Mouse (Mus musculus): Measurements from ENCODE around the gene Ccdc141. TPM values are rescaled to one million over a fixed set of nuclear protein-coding genes. Genes with fewer than 3 reads are reported as not detected.
A peak's percentile ranks its signal among the peaks of the same experiment; 100 is the strongest.

Ccdc141 gene
- total RNA-seq, 2 experiments from 2014 or later = 16.8 to 18.3 TPM

GRCm38 (mm10) chr2:76983601-76984000, 186.8 kb downstream of the Ccdc141 start:
- intact Hi-C loops (cut with DNase I) = no loop called here
- DNase-seq = no peak

DNA sequence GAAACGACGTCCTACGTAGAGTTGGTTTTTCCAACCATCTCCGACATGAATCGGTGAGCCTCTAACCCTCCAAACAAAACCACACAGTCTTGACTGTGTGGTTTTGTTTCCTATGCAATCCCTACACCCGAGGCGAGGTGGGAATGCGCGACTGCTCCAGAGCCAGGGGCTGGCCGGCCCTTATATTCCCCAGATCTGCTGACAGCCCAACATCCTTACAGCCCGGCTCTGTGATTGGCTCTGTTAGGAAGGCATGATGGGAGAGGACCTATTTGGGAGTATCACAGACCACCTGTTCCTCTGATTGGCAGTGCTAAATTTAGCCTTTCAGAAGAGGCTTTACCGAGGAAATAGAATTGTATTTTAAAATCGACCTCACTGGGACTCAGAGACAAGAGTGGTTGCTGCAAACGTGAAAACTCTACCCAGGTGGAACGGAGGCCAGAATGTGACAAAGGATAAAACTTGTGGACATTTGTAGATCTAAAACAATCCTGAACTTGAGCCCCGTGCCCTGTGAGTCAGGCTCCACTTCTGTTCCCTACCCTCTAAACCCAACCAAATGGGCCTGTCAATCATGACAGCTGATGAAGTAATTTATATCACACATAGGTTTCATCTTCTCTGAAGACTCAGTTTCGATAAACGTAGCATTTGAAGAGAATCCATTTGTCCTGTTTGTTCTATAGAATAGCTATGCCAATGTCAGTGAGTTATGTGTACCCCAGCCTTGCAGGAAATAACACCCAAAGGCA, 187.9 kb downstream of the Ccdc141 start, which contains the start of gene Ttn:
Gene Ttn (minus strand): TSS at position 157 of the 755 bp plus-strand sequence.
- intact Hi-C loops (cut with DNase I) = no loop called here
- DNase-seq = no peak

- intact Hi-C loops (cut with DNase I) = no loop called here
- no peak for DNase-seq
Measured at GRCm38 (mm10) chr2:76981717-76982116, 188.7 kb downstream of the Ccdc141 start.

DNA sequence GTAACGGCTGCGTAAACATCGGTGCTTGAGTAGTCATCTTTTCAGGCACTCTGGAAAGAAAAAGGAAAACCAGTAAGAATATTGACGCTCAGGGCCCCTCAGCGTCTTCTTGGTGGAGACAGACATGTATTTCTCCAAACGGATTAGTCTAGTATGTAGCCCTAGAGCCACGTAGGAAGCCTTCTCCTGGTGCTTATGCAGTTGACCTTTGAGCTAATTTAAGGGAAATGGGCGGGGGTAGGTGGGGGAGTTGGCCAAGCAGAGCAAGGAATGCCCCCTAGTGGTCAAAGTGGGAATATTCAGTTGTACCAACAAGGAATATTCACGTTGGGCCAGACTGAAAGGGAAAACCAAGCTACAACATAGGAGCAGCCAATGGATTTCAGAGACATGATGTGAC, 190.3 kb downstream of the Ccdc141 start:
- no peak for DNase-seq
- intact Hi-C loops (cut with DNase I) = no loop called here

GRCm38 (mm10) chr2:76977650-76978049, 192.8 kb downstream of the Ccdc141 start:
- intact Hi-C loops (cut with DNase I) = loop anchor here (10.0 kb wide), 1 partner anchor 367 kb away; no protein-coding TSS in a partner anchor
- no peak for DNase-seq

- intact Hi-C loops (cut with DNase I) = loop anchor here (5.0 to 10.0 kb wide), 2 partner anchors 373 to 735 kb away; no protein-coding TSS in a partner anchor
- DNase-seq = no peak
Measured at GRCm38 (mm10) chr2:76972051-76972450, 198.4 kb downstream of the Ccdc141 start.

GRCm38 (mm10) chr2:76971069-76971468, 199.4 kb downstream of the Ccdc141 start:
- intact Hi-C loops (cut with DNase I) = loop anchor here (5.0 to 10.0 kb wide), 2 partner anchors 374 to 736 kb away; no protein-coding TSS in a partner anchor
- DNase-seq = no peak

DNA sequence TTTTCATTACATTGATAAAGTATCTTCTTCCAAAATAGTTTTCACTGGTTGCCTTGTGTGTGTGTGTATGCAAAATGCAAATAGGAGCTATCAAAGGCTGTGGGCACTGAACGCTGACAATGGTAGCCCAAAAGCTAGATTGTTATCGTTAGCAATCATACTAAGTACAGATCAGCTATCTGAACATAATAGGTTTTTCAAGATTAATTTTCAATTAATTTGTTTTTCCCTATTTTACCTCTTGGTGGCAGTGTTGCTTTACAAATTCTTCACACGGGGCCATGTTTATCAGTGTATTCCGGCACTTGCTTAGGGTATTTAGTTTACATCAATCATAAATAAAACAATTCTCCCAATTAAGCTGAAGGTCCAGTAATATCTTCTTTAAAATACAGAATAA, 199.8 kb downstream of the Ccdc141 start:
- no peak for DNase-seq
- intact Hi-C loops (cut with DNase I) = loop anchor here (5.0 to 10.0 kb wide), 2 partner anchors 374 to 737 kb away; no protein-coding TSS in a partner anchor

DNA sequence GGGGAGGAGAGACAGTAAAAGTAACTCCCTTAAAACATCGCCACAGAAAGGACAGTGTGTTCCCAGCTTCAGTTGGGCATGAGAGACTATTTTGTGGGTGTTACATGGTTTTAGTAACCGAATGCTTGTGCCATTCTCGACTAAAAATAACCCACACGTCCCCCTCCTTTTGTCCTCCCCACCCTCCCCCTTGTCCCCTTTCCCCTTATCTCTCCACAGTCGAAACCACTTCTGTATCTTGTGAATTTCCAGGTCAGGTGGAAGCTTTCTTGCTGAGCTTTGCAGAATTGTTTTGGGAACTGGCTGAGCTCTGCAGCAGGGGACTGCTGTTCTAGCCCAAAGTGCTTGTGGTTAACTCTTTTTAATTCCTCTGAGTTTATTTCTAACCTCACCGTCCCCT, 200.2 kb downstream of the Ccdc141 start:
- intact Hi-C loops (cut with DNase I) = loop anchor here (5.0 to 10.0 kb wide), 2 partner anchors 375 to 737 kb away; no protein-coding TSS in a partner anchor
- DNase-seq = no peak

DNA sequence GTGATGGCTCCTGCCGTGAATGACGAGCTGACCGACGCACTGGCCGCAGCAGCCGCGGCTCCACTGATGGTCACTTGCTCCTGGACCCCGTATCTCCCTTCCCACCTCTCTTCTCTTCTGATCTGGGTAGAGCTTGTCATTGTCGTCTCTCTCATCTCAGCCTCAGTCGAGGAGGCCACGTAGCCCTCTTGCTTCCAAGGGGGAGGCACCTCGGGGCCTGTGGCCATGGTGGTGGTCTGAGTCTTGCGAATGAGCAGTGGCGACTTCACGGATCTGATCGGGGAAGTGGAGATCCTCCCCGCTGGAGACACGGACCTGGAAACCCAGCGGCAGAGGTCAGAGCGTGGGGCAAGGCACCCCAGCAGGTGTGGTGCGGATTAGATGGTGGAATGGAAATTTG, 200.8 kb downstream of the Ccdc141 start:
- intact Hi-C loops (cut with DNase I) = loop anchor here (5.0 to 10.0 kb wide), 3 partner anchors 37 to 738 kb away; no protein-coding TSS in a partner anchor
- no peak for DNase-seq

DNA sequence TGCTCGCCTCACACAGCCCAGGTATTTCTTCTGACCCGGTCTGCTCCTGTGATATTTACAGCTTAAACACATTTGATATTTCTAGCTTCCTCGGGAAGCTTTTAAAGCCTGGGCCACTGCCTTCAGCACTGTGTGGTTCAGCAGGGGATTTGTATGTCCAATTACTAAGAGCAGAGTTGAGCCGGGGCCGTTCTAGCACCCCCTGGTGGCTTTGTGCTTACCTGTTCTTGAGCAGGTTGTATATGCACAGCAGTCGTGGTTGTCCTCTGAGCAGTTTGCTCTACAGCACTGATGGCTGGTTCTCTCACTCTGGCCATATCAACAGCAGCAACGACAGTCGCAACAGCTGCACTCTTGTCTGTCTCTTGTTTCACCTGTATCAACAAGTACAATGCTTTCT, 201.5 kb downstream of the Ccdc141 start:
- intact Hi-C loops (cut with DNase I) = loop anchor here (5.0 kb wide), 1 partner anchor 37 kb away; no protein-coding TSS in a partner anchor
- peak; percentile 89 for DNase-seq

- no peak for DNase-seq
- intact Hi-C loops (cut with DNase I) = loop anchor here (5.0 kb wide), 1 partner anchor 34 kb away; no protein-coding TSS in a partner anchor
Measured at GRCm38 (mm10) chr2:76966582-76966981, 203.9 kb downstream of the Ccdc141 start.

GRCm38 (mm10) chr2:76966013-76966412, 204.4 kb downstream of the Ccdc141 start:
- no peak for DNase-seq
- intact Hi-C loops (cut with DNase I) = loop anchor here (5.0 kb wide), 1 partner anchor 34 kb away; no protein-coding TSS in a partner anchor

- no peak for DNase-seq
- intact Hi-C loops (cut with DNase I) = loop anchor here (5.0 kb wide), 1 partner anchor 33 kb away; no protein-coding TSS in a partner anchor
Measured at GRCm38 (mm10) chr2:76965542-76965941, 204.9 kb downstream of the Ccdc141 start.

- DNase-seq = no peak
- intact Hi-C loops (cut with DNase I) = no loop called here
Measured at GRCm38 (mm10) chr2:76962045-76962432, 208.4 kb downstream of the Ccdc141 start.

DNA sequence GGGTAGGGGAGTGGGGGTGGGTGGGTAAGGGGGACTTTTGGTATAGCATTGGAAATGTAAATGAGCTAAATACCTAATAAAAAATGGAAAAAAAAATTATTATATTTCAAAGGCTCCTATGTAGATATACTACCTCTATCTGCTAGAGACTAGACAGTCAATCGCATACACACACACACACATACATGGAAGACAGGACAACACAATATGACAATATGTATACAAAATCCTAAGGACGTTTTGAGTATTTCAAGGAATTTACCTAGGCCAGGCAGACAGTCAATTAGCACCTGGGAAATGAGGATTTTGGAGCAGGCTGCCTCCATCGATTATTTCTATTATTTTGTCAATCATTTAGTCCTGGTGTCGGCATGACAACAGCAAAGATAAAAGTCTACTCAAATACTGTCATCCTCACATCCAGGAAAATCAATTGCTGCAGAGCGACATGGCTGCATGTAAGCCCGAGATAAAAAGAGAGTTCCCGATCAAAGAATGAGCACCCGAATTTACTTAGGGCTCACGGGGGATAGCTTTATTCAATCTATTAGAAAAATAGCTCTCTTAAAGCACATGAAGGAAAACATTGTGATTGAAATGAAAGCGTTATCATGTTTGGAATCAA, 208.9 kb downstream of the Ccdc141 start:
- DNase-seq = no peak
- intact Hi-C loops (cut with DNase I) = no loop called here

Small RNA genes lying within 50 kb of the gene (microRNA-seq; reads per million reads assigned to microRNA genes)
- not detected for gene Gm44360

Other genes starting within 250 kb of the Ccdc141 start
- gene Ttn, start 188.1 kb downstream of the Ccdc141 start, total RNA-seq (2021) = 1 to 10 TPM; 1.5 to 1.6 TPM
- gene Sestd1, start 110.0 kb upstream of the Ccdc141 start, total RNA-seq (2021) = 100 to 1,000 TPM; 128 to 132 TPM